Mouse (Mus musculus) urinary bladder, postnatal 25 days (tissue): ENCODE measurements around the gene Smcr8.
"Not testable (repeated sequence)": the region's sequence is repeated elsewhere in the genome, so short reads cannot be mapped to it uniquely, and the experiment has no call there.

Experiments
- DNase-seq: peaks from one replicate; pipeline ENCODE4 v3.0.0; 2022; ENCODE audit warnings: low spot score

Gene Smcr8

GRCm38 (mm10) chr11:60784179-60784922, 7.0 kb downstream of the Smcr8 start:
- DNase-seq = no peak

- DNase-seq = no peak
Observed at GRCm38 (mm10) chr11:60787595-60787994, 10.3 kb downstream of the Smcr8 start.

GRCm38 (mm10) chr11:60790472-60790871, 13.1 kb downstream of the Smcr8 start:
- DNase-seq = no peak

GRCm38 (mm10) chr11:60796342-60796741, 19.0 kb downstream of the Smcr8 start:
- no peak for DNase-seq

GRCm38 (mm10) chr11:60799977-60800376, 22.7 kb downstream of the Smcr8 start:
- DNase-seq = no peak

- DNase-seq = no peak
Observed at GRCm38 (mm10) chr11:60800892-60801291, 23.6 kb downstream of the Smcr8 start.

GRCm38 (mm10) chr11:60808286-60809070, 31.2 kb downstream of the Smcr8 start:
- no peak for DNase-seq

GRCm38 (mm10) chr11:60809546-60809945, 32.2 kb downstream of the Smcr8 start:
- no peak for DNase-seq

GRCm38 (mm10) chr11:60810046-60810965, 33.0 kb downstream of the Smcr8 start:
- peak; percentile 23 for DNase-seq

GRCm38 (mm10) chr11:60811054-60811460, 33.7 kb downstream of the Smcr8 start:
- peak; percentile 91 for DNase-seq

- DNase-seq = not testable (repeated sequence)
Observed at GRCm38 (mm10) chr11:60811618-60812017, 34.3 kb downstream of the Smcr8 start, which contains the start of gene Shmt1. Shmt1 (minus strand) TSS chr11:60811718.

- DNase-seq = no peak
Observed at GRCm38 (mm10) chr11:60816398-60816797, 39.1 kb downstream of the Smcr8 start.

- DNase-seq = no peak
Observed at GRCm38 (mm10) chr11:60823771-60824170, 46.4 kb downstream of the Smcr8 start.

GRCm38 (mm10) chr11:60825191-60825590, 47.9 kb downstream of the Smcr8 start:
- DNase-seq = no peak

GRCm38 (mm10) chr11:60826700-60827099, 49.4 kb downstream of the Smcr8 start:
- DNase-seq = no peak

- no peak for DNase-seq
Observed at GRCm38 (mm10) chr11:60827241-60827945, 50.1 kb downstream of the Smcr8 start.

GRCm38 (mm10) chr11:60828903-60829302, 51.6 kb downstream of the Smcr8 start:
- no peak for DNase-seq

GRCm38 (mm10) chr11:60830433-60831052, 53.2 kb downstream of the Smcr8 start, which contains the start of gene Dhrs7b:
Dhrs7b (plus strand) TSS chr11:60830631.
- peak; percentile 66 for DNase-seq

GRCm38 (mm10) chr11:60836897-60837296, 59.6 kb downstream of the Smcr8 start:
- DNase-seq = no peak
